In the genomic region with DNA sequence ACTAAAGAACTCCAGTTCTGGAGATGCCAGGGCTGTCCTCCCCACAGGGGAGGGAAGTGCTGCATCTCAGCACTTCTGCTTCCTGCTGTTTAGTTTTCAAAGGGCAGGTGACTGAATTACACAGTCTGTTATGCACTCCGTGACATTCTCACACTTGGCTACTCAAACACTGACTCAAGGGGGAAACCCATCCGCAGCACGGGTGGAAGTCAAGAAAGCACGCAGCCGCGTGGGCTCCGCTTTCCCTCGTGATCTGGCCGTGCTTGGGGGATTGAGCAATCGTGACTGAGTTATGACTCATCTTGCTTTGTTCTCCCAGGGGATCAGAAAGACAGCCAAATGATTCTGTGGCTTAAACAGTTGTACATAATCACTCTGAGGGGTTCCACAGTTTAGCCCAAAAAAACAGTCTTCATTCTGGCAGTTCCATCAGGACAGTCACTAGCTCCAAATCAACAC, we compare ENCODE assay signal across 8 mouse cellular contexts. TPM values are rescaled to one million over a fixed set of nuclear protein-coding genes. Genes with fewer than 3 reads are reported as not detected.
A peak's percentile ranks its signal among the peaks of the same experiment; 100 is the strongest.
DNase-seq lines count a peak whose midpoint lies in the region.

No protein-coding gene starts in this region.

- peak; percentile 3 to 24 for DNase-seq in cerebellum, adult 18-20 months
- DNase-seq in cerebellum, postnatal 4 days (ENCODE audit: low spot score in 2 of 2), result no peak
- DNase-seq in CD4-positive helper T cell, adult 2 months (ENCODE audit: low read depth, low spot score), result peak; percentile 63
- DNase-seq in cerebellum, adult 9-10 months, result peak; percentile 3
- DNase-seq in heart, postnatal 4 days, result peak; percentile 62
- DNase-seq in left cerebral cortex, adult 9 months (ENCODE audit: low spot score in 2 of 2), result peak; percentile 26 to 66
- DNase-seq in ovary, postnatal 36 days (ENCODE audit: low spot score), result peak; percentile 33
- DNase-seq in thymus, postnatal 4 days, result no peak

RNA-seq across cellular contexts. Expression of a gene that starts 32.9 kb away (rescaled TPM):
- total RNA-seq in heart, postnatal 4 days (2021), result 10 to 100 TPM; 64.9 to 66.8 TPM

Comparison
In these comparisons a context has a peak if more than half of its experiments do, and no peak if none do; other contexts are left out.
1. DNase-seq: peak in cerebellum, adult 18-20 months (2 of 2), CD4-positive helper T cell, adult 2 months (single experiment), cerebellum, adult 9-10 months (single experiment), heart, postnatal 4 days (single experiment), left cerebral cortex, adult 9 months (2 of 2) and ovary, postnatal 36 days (single experiment); none in cerebellum, postnatal 4 days (0 of 2) and thymus, postnatal 4 days (single experiment).